Mouse (Mus musculus) midbrain, embryonic 16.5 days (tissue): ENCODE measurements around the gene Gtsf2. TPM values are rescaled to one million over a fixed set of nuclear protein-coding genes. Genes with fewer than 3 reads are reported as not detected.
"Not testable (repeated sequence)": the region's sequence is repeated elsewhere in the genome, so short reads cannot be mapped to it uniquely, and the experiment has no call there.

Experiments used
- ATAC-seq: fragments of 200-750 bp; cut with Nextera tagmentation; 2 replicates; pipeline ENCODE4 v1.8.0; 2017; ENCODE audit warnings: moderate TSS enrichment
- H3K27ac ChIP-seq: fragments of 300-500 bp; sonication (generic); 2 replicates; pipeline ENCODE4 v1.5.1; 2014; ENCODE audit warnings: mild to moderate bottlenecking, low read length, mixed read lengths
- H3K27me3 ChIP-seq: fragments of 300-500 bp; sonication (generic); 2 replicates; pipeline ENCODE4 v1.6.1; 2014; ENCODE audit warnings: low read depth, low read length, mixed read lengths; ENCODE audit not compliant: control insufficient read depth, insufficient read depth
- H3K36me3 ChIP-seq: fragments of 300-500 bp; sonication (generic); 2 replicates; pipeline ENCODE4 v1.6.1; 2014; ENCODE audit warnings: mild to moderate bottlenecking, low read length, moderate library complexity, mixed read lengths; ENCODE audit not compliant: control insufficient read depth, insufficient read depth
- H3K4me1 ChIP-seq: fragments of 300-500 bp; sonication (generic); 2 replicates; pipeline ENCODE4 v1.6.1; 2014; ENCODE audit warnings: mild to moderate bottlenecking, low read length, mixed read lengths; ENCODE audit not compliant: control insufficient read depth, insufficient read depth
- H3K4me2 ChIP-seq: fragments of 300-500 bp; sonication (generic); 2 replicates; pipeline ENCODE4 v1.6.1; 2014; ENCODE audit warnings: mild to moderate bottlenecking, low read length, mixed read lengths
- H3K4me3 ChIP-seq: fragments of 300-500 bp; sonication (generic); 2 replicates; pipeline ENCODE4 v1.5.1; 2014; ENCODE audit warnings: low read depth, mild to moderate bottlenecking, low read length, moderate library complexity, mixed read lengths
- H3K9ac ChIP-seq: fragments of 300-500 bp; sonication (generic); 2 replicates; pipeline ENCODE4 v1.6.1; 2014; ENCODE audit warnings: low read depth, low read length, mixed read lengths
- H3K9me3 ChIP-seq: fragments of 300-500 bp; sonication (generic); replicated peaks from 2 replicates; pipeline ENCODE4 v1.6.1; 2014; ENCODE audit warnings: mild to moderate bottlenecking, low read length, mixed read lengths; ENCODE audit not compliant: control insufficient read depth, poor library complexity, severe bottlenecking
- WGBS: fragments of 180-500 bp; shearing (Covaris S2); extraction: QIAGEN DNeasy Blood & Tissue Kit; methylation state at CpG from one replicate; pipeline ENCODE4 v1.1.7; 2014; 5-methylcytosine and 5-hydroxymethylcytosine counted together
- polyA plus RNA-seq: library from polyadenylated mRNA; unstranded; fragments of >200 nt; fragmentation: Nextera tagmentation; extraction: Ambion mirVana; gene quantifications from 2 replicates; pipeline ENCODE4 v1.2.1, GENCODE M21; 2015

The Gtsf2 gene
- polyA plus RNA-seq, 1 experiment from 2014 or later = not detected

- no peaks in the 10 kb centered on the region for H3K36me3 ChIP-seq
- H3K4me3 ChIP-seq = no peak overlapping the region
- no peaks in the 10 kb centered on the region for H3K27me3 ChIP-seq
- 21% methylated on average over 2 of the region's 2 CpGs for WGBS
- ATAC-seq = no peak
- H3K9ac ChIP-seq = no peak overlapping the region
- H3K4me2 ChIP-seq = no peak overlapping the region
- H3K4me1 ChIP-seq = peaks cover 8% of the 10 kb centered on the region
- no peak overlapping the region for H3K27ac ChIP-seq
- no peaks in the 10 kb centered on the region for H3K9me3 ChIP-seq
Measured at GRCm38 (mm10) chr15:103427017-103427416, 21.3 kb downstream of the Gtsf2 start.

GRCm38 (mm10) chr15:103405586-103405985 is 42.7 kb downstream of the Gtsf2 start:
- not testable (repeated sequence) for H3K4me3 ChIP-seq, ATAC-seq
- 97% methylated on average over 2 of the region's 3 CpGs for WGBS

GRCm38 (mm10) chr15:103401361-103401760 is 46.9 kb downstream of the Gtsf2 start:
- H3K9me3 ChIP-seq = no peaks in the 10 kb centered on the region
- no peak overlapping the region for H3K4me2 ChIP-seq
- H3K4me1 ChIP-seq = no peaks in the 10 kb centered on the region
- H3K4me3 ChIP-seq = no peak overlapping the region
- H3K27me3 ChIP-seq = no peaks in the 10 kb centered on the region
- no peak for ATAC-seq
- no peaks in the 10 kb centered on the region for H3K36me3 ChIP-seq
- no peak overlapping the region for H3K9ac ChIP-seq
- WGBS = 92% methylated on average over 5 of the region's 5 CpGs
- no peak overlapping the region for H3K27ac ChIP-seq

More at GRCm38 (mm10) chr15:103405586-103405985, 42.7 kb downstream of the Gtsf2 start:
- not testable (repeated sequence) for H3K36me3 ChIP-seq, H3K27ac ChIP-seq, H3K9ac ChIP-seq, H3K9me3 ChIP-seq, H3K4me2 ChIP-seq, H3K27me3 ChIP-seq, H3K4me1 ChIP-seq

GRCm38 (mm10) chr15:103393577-103393976 is 54.7 kb downstream of the Gtsf2 start:
- Histone ChIP-seq H3K9me3 (no peaks in the 10 kb centered on the region), H3K4me2 (no peak overlapping the region), H3K36me3 (no peaks in the 10 kb centered on the region), H3K4me1 (no peaks in the 10 kb centered on the region), H3K9ac (no peak overlapping the region), H3K27ac (no peak overlapping the region), H3K4me3 (no peak overlapping the region), H3K27me3 (no peaks in the 10 kb centered on the region)
- ATAC-seq = no peak

Other genes starting within 250 kb of the Gtsf2 start
- gene Cbx5, start 208.7 kb downstream of the Gtsf2 start, polyA plus RNA-seq = 139 and 151 TPM in 2 replicates
- 630 and 680 TPM in 2 replicates for gene Hnrnpa1, start 208.0 kb downstream of the Gtsf2 start, polyA plus RNA-seq
- gene Nfe2, start 190.1 kb downstream of the Gtsf2 start, polyA plus RNA-seq = 0.52 and 0.68 TPM in 2 replicates
- 200 and 205 TPM in 2 replicates for gene Copz1, start 175.8 kb downstream of the Gtsf2 start, polyA plus RNA-seq
- 0.40 and 0.64 TPM in 2 replicates for gene Gpr84, start 137.9 kb downstream of the Gtsf2 start, polyA plus RNA-seq
- 20.1 and 22.7 TPM in 2 replicates for gene Zfp385a, start 108.4 kb downstream of the Gtsf2 start, polyA plus RNA-seq
- 5.8 and 7.4 TPM in 2 replicates for gene Itga5, start 81.7 kb downstream of the Gtsf2 start, polyA plus RNA-seq
- gene Gtsf1, start 18.0 kb downstream of the Gtsf2 start, polyA plus RNA-seq = 0.32 TPM in 1 of 2 replicates, not detected in the other
- gene Nckap1l, start 5.3 kb upstream of the Gtsf2 start, polyA plus RNA-seq = 1.5 and 1.6 TPM in 2 replicates
- gene Pde1b, start 54.6 kb upstream of the Gtsf2 start, polyA plus RNA-seq = 77.7 and 91.9 TPM in 2 replicates
- gene Ppp1r1a, start 89.5 kb upstream of the Gtsf2 start, polyA plus RNA-seq = 147 and 160 TPM in 2 replicates
- gene Glycam1, start 116.6 kb upstream of the Gtsf2 start, polyA plus RNA-seq = not detected in 2 replicates